Mouse (Mus musculus) kidney, adult 9 months (tissue): Measurements from ENCODE around the gene Kel.

Source experiments
- DNase-seq: peaks from one replicate; pipeline ENCODE4 v3.0.0; 2022

The Kel gene

DNA sequence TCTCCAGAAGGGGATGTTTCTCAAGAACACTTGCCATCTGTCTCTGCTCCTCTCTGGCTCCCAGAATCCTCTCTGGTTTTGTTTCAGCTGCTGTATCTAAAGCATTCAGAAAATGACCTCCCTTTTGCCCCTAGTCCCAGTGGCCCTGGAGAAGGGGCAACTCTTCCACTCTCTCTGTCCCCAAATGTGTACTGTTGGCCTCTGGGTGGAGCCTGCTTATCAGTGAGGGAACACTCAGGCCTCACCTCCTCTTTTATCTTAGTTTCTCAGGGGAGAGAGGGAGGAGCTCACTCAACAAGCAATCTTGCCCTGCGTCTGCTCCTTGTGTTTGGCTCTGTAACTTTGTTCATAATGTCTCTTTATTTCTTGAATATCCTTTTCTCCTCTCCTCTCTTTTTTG lies at the start of gene Kel:
Gene Kel, minus strand, starts transcription at position 217 of the 400 bp plus-strand sequence.
- no peak for DNase-seq

DNA sequence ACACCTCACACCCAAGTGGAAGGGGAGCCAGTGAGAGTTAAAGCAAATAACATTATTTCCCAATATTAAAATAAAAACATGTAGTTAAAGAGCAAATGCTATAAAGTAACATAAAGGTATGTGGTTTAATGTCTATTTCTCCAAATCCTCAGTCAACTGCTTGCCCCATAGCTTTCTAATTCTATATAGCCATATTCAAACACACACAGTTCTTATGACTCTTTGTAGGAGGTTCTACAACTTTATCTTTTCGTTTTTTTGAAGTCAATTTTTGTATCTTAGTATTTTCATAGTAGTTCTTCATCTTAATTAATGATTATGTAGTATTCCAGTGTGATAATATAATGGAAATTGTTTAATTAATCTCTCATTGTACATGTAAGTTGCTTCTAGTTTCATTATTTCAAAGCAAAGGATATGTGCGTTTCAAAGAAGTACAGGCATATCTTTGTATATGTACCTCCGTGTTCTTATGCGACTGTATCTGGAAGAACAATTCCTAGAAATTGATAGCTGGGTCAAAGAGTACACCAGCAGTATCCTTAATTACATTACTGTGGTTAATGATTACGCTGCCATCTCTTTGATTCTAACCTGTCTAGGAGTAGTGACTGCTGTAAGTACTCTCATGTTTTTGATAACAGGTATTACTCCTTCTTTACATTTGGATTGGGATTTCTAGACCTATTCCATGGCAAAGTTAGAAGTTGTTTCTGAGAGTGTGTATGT lies 40.7 kb upstream of the Kel start:
- DNase-seq, result no peak

DNA sequence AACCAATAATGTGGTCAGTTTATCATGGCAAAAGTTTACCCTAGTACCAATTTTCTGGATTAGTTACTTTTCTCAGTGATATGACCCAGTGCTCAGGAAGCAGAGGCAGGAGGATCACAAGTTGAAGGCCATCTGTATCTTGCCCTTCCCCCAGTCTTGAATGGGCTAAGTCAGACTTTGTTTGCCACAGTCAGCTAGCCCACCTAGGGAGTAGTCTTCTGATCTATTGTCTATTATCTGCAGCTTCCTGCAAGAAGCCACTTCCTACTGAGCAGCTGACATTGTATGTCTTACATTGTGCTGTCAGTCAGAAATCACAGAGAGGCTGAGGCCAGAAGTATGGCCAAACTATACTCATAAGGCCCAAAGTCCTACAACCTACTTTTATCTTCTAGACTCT lies 37.0 kb upstream of the Kel start:
- DNase-seq, result no peak

DNA sequence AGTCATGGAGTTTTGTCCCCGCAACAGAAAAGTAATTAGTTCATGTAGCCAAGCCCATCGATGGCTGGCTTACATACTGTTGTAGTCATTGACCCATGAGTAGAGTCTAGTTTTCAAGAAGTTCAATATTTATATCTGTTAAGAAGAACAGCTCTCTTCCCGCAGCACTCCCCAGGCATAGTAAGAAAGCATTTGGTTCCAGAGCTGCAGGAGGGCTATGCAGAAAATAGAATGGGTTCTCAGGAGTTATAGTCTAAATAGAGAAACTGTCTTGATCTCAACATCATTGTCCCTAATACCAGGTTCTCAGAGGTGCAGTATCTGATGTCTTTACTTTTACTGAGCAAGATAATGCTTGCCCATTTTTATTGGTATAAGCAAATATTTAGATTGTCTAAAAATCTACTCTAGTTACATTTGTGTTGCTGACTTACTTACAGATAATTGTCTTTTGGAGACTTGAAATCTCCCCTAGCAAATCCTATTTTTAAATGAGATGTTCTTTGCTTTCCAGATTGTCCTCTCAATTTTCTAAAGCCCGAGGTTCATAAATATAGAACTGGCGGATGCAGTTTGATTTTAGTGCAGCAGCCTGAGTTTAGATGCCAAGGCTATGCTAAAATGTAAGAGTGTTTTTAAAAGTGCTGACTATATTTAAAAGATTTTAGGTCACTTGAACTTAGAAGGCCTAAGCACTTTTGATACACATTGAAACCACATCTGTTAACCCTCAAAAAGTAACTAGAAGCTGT lies 30.8 kb upstream of the Kel start:
- no peak for DNase-seq

DNA sequence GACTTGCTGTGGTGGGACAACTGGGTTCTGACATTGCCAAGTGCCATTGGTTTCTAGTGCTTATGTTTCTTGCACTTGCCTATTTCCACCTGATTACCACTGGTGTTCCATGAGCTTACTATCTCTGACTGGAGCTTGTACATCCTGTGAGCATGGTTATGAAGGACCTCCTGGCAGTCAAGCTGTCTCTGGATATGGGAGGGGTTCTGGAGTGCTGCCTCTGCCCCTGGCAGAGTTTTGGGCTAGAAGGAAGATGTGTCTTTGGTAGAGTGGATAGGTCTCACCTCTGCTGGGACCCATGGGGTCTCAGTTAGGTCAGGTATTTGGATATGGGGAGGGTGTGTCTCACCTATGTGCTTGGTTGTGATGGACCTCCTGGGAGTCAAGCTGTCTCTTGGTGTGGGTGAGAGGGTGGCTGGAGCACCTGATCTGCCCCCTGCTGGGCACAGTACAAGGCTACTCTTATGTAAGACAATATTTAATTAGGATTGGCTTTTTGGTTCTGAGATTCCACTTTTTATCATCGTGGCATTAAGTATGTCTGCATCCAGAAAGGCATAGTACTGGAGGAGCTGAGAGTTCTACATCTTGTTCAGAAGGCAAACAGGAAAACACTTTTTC lies 24.0 kb upstream of the Kel start:
- no peak for DNase-seq

DNA sequence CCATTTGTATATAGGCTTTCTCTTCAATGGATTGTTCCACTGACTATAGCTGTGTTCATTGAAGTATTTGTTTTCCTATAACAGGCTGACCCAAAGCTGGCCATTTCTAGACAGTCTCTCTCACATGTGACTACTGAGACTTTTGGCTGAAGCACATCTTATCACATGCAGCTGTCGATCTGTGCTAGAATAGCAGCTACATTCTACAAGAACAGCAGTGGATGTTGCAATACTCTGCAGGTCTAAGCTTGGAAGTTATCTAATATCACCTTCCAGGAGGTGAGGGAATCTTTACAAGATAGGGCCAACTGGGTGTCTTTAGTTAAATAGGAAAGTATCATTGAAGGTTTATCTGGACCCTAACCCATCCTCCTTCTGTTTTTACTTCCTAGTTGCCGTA lies 17.3 kb upstream of the Kel start:
- no peak for DNase-seq

DNA sequence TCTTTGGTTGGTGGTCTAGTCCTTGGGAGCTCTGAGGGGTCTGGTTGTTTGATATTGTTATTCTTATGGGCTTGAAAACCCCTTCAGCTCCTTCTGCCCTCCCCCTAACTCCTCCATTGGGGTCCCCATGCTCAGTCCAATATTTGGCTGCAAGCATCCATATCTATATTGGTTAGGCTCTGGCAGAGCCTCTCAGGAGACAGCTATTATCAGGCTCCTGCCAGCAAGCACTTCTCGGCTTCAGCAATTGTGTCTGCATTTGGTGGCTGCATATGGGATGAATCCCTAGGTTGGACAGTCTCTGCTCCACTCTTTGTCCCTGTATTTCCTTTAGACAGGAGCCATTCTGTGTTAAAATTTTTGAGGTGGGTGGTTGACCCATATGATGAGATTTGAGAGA lies 6.1 kb upstream of the Kel start:
- no peak for DNase-seq

DNA sequence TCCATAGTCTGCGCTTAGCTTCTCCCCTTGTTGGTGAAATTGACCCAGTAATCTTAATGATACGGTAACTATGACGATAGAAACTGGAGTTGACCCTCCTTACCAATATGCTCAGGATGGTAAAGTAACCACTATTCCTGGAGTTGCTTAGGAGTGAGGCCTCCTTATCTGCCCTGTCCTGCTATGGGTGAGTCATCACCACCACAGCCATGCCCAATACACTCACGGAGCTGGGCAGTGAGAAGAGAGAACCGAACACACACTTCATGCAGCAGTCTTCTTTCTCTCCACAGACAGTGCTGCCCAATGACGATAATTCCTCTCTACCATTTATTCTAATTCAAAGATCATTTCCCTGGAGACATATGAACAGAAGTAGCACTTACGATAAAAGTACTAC lies 2.1 kb upstream of the Kel start:
- no peak for DNase-seq

DNA sequence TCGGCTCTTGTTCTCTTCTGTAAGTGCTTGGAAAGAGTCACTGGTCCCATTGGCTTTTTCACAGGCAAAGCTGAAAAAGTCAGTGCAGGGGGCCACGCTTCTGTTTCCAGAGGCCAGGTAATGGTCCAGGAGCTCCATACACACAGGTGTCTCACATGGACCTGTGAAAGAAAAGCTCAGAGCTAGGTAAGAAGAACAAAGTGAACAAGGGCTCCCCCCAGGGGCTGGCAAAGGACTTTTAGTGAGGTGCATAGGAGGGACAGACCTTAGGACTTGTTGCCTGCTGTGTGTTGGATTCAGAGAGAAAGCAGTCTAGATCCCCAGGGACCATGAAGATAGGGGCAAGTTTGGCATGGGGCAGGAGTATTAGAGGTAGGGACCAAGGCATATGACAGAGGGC lies 1.2 kb downstream of the Kel start:
- peak; percentile 28 for DNase-seq

DNA sequence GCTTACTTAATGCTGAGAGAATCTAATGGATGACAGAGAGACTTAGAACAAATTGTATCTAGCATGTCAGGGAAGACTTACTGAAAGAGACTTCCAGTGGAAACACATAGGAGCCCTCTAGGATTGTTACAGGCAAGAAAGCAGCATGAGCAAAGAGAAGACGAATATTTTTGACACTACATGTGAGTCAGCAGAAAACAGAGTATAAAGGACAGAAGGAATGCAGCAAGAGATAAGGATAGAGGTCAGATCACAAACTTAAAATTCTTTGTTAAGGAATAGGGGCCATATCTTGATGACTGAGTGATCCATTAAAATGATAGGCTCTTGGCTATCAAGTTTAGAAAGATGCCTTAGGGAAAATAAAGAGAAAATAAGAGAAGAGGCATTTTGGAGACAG lies 2.9 kb downstream of the Kel start:
- DNase-seq, result no peak

DNA sequence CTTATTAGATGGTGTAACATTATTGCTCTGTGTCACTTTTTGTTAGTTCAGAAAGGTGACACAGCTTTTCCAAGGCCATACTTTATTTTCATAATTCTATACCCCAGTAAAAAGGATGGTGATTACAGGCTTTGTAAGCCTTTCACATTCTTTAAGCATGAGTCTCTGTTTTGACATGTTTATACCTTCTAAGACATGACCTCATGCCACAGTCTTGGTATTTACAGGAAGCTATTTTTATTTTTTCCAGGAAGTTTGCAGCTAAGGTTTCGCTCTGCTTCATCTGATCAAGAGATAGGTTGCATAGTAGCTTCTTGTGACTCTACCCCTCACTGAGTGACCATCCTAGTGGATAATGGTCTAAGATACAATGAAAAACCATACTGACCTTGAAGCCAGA lies 9.7 kb downstream of the Kel start:
- DNase-seq, result no peak

DNA sequence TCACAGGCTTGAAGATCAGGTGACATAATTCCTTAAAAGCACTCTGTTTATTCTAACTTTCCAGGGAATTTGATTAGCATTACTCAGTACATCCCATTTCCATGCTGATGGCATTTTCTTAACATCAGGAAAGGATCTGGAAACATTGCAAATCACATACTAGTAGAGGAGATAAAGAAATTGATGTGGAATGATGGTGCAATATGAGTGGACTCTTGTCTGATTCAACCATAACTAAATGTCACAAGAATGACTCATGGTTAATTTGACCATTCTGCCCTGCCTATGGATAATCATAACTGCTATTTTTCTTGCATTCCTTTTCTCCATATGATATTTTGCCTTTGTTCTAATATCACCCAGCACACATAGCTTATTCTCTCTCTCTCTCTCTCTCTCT lies 11.9 kb downstream of the Kel start:
- DNase-seq, result no peak

DNA sequence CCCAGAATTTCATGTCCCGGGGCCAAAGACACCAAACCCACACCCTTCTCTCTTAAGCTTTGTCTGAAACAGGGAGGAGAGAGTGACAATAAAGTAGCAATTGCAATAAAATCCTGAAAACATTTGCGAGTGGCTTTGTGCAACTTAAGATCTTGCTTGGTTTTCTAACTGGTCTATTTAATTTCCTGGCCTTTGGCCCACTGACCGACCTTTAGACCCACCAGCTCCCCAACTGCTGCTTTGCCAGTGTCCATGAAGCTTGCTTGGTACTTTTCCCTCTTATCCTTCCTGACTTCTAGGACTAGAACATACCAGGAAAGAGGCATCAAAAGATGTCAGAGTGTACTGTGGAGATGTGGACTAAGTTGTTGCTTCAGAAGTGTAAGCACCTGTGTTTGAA lies 18.5 kb downstream of the Kel start:
- peak; percentile 72 for DNase-seq

DNA sequence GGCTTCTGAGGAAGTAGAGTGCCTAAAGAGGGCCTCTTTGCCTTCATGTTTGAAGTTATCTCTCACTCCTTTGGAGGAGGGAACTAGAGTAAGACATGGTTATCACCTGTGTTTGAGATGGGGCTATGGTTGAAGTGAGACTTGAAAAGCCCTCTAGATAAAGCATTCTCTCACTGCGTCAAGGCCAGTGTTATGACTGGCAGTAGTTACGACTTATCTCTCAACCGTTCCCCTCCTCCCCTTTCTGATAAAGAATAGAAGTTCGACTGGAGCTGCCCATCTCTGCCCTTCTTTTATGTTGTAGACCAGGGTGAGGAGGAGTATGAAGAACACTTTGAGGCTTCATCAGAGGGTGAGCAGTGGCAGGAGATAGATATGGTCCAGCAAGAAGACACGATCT lies 19.2 kb downstream of the Kel start:
- no peak for DNase-seq

DNA sequence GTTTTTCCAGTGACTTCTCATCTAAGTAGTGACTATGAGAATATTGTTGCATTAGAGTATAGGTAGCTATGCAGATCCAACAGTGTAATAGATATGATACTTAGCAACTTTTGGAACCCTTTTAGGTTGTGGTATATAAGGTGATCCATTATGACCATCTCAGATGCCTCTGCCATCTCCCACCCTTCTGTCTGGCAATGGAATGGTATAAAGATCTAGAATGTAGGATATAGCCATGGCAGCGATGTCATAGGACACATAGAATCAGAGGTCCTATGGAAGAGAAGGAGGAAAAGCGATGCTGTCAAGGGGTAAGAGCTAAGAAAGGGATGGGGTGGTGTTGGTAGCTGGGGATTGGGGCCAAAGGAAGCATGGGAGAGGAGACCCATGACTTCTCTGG lies 20.0 kb downstream of the Kel start, which contains the start of gene Llcfc1:
Gene Llcfc1, plus strand, starts transcription at position 301 of the 400 bp plus-strand sequence.
- no peak for DNase-seq

DNA sequence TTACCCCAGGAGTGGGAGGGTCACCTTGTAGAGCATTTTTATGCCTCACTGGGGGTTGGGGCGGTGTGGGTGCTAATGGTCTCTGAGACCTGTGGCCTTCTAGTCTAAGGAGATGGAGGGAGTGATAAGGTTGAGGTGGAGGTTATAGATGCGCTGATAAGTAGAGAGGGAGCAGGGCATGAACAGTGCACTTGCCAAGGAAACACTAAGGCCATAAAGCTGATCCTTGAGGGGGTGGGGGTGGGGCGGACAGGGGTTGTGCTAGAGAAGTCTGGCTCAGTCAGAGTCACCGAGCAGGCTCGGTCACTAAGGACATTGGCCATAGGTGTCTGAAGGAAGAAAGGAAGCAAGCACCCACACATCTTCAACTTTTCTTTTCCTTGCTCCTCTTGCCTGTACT lies 22.5 kb downstream of the Kel start:
- DNase-seq, result peak; percentile 16

DNA sequence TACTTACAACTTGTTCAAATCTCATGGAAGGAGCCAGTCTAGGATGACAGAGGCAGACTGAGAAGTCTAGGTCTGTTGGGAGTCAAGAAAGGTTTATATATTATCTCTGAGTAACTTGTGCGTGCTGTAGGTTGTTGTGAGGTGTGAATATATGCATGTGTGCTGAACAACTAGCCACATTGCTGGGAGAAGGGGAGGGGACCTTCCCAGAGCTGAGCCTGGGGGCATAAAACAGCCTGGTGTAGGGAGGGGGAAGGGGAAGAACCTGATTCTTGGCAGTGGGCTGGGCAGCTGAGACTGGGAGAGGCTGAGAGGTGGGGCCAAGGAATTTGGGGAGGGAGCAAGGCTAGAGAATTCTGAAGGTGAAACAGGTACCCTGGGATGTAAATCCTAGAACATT lies 23.5 kb downstream of the Kel start, which contains the start of gene Trpv5:
Gene Trpv5, minus strand, starts transcription at position 101 of the 400 bp plus-strand sequence.
- DNase-seq, result no peak

DNA sequence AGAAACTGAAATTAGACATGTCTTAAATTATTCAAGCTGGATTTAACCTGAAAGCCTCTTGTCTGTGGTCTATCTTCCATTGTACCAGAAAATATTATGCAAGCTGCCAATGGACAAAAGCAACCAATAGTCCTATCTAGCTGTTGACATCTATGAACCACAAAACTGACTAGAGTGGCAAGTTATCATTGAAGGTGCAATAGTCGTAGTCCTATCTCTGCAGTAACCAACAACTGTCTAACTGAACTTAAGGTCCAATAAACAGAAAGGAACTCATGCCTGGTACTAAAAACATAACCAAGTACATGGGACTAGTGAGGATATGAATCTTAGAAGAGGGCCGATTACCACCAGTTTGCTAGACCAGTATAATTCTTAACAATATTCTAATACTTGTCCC lies 27.6 kb downstream of the Kel start:
- DNase-seq, result no peak

DNA sequence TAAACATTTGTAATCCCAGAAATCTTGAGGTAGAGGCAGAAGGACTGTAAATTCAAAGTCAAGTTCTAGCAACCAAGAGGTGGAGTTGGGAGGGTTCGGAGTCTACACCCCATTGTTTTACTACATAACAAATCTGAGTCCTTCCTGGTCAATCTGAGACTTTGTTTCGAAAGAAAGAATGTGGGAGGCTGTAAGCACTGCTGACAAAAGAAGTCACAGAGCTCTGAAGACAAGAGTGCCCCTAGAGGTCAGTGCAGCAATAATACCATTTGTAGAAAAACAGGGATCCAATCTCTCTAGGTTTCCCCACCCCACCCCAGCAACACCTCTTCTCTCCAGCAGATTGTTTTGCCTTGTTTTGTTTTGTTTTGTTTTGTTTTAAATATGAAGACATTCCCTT lies 41.8 kb downstream of the Kel start:
- peak; percentile 28 for DNase-seq

DNA sequence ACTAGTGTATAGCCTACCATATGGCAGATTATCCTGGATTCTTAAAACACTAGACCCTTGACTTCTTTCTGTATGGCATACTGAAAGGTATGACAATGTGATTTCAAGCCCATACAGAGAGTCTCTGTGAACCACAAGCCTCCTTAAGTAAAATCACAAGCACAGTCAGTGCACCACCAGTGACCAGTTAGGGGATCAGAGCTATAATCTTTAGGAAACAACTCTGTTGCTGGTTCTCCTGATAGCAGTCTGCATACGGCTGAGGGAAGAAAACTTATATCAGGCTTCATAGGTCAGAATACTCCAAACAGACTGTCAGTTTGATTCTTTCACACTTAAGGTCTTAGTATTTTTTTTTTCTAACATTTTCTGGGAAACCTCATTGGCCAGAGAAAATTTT lies 45.7 kb downstream of the Kel start:
- no peak for DNase-seq

DNA sequence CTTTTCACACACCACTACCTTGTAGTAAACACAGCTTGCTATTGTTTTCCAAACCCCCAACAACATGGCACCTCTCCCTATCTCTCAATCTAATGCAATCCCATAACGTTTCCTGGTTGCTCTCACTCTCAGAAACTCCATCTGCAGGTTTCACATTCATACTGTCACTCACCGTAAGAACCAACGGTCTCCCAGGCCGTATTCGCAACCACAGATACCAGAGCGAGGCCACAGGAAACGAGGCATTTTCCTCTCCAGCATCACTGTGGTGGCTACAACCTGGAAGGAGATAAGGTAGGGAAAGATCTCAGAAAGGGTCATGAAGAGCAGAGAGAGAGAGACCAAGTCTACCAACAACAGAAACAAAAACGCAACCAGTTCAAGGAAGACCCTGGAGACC lies 49.5 kb downstream of the Kel start:
- DNase-seq, result no peak

DNA sequence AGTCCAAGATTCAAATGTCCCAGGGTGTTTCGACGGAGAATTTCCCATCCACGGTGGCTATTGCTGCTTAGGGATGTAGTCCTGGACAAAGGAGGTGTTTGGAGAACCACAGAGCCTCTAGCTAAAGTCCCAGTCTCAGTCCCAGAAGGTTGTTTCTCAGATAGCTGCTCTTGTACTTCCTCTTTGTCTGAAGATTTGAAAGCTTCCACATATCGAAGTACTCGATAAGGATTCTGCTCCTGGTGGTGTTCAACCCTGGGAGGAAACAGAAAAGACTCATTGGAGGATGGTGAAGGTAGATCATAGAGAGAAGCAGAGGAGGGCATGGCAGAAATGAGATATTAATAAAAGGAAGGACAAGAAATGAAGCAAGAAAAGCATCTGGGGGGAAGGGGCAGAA lies 51.0 kb downstream of the Kel start:
- no peak for DNase-seq

DNA sequence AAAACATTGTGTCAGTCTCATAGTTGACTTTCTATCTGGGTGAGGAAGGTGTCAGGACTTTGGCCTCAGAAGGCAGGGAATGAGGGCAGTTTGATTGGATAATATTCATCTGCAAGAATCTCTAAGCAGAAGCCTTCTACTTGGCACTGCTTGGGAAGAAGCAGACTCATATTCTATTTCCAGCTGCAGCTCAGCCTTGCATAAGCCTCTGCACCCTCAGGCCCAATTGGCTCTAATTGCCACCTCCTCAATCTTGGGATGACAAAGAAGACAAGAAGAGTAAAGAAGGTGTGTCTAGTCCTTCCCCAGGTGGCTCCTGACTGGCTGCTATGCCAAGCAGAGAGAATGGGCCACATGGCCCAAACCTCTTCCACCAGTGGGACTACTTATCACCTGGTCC lies 57.5 kb downstream of the Kel start:
- DNase-seq, result no peak

DNA sequence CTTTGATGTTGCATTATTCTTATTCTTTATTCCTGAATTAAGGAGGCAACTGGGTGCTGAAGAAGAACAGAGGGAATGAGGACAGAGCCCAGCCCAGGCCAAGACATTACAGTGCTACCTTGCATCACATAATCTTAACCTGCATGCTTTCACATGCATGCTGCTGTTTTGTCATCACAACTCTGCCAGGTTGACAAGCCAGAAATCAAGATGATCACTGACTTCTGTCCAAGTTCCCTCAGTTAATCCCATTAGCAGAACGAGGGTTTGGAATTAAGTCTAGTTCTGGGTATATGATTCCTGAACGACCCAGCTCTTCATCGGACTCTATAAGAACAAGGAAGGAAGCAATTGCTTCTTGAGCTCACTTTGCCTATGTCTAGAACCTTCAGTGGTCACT lies 57.9 kb downstream of the Kel start:
- DNase-seq, result no peak
